ENCODE assay signal across 13 mouse cellular contexts in genomic region chr19:32199861-32200574, GRCm38 (mm10).
DNase-seq lines count a peak whose midpoint lies in the region; ATAC-seq and TF ChIP-seq lines count a peak whose summit lies in the region.
"Had no signal": no experiment of that assay in that cellular context is flagged by ENCODE, and none has a peak within 500 bp of the region (broad histone marks: within the 10 kb centered on the region; RNA-seq: fewer than 3 reads in every experiment).

No protein-coding gene starts in this region.

- no peak overlapping the region for H3K4me2 ChIP-seq in kidney, embryonic 15.5 days
- H3K4me2 ChIP-seq in neural tube, embryonic 15.5 days: no peak overlapping the region
- H3K4me2 ChIP-seq: hindbrain, embryonic 15.5 days; limb, embryonic 13.5 days had no signal

- no peaks in the 10 kb centered on the region; the same call in 1 of the 2 replicates for H3K36me3 ChIP-seq in kidney, embryonic 15.5 days
- H3K36me3 ChIP-seq in neural tube, embryonic 15.5 days: no peaks in the 10 kb centered on the region
- H3K36me3 ChIP-seq: forebrain, embryonic 10.5 days; hindbrain, embryonic 15.5 days; limb, embryonic 13.5 days had no signal

- ATAC-seq in kidney, embryonic 15.5 days (replicated peaks; ENCODE audit: low FRiP score): no peak
- ATAC-seq in erythroid progenitor cell, adult 5-6 weeks (replicated peaks; ENCODE audit: low FRiP score, poor library complexity, severe bottlenecking): peak; percentile 39; the same call in 1 of the 2 replicates
- peak; percentile 51; the same call in 1 of the 2 replicates for ATAC-seq in megakaryocyte, adult 5-6 weeks (ENCODE audit: poor library complexity, severe bottlenecking)
- ATAC-seq in neural tube, embryonic 15.5 days (ENCODE audit: low FRiP score): no peak

- intact Hi-C loops in gastrocnemius, adult 2 months (cut with DNase I): no loop called here
- intact Hi-C loops in left cerebral cortex, postnatal 4 days (cut with DNase I): no loop called here

- DNase-seq in gastrocnemius, adult 2 months: no peak
- DNase-seq in gastrocnemius, postnatal 25 days: no peak
- peak; percentile 54 for DNase-seq in kidney, adult 9 months
- DNase-seq in left cerebral cortex, postnatal 4 days: no peak
- DNase-seq: adrenal gland, adult 2 months; right cerebral cortex, postnatal 4 days had no signal

- no peak overlapping the region for H3K4me3 ChIP-seq in gastrocnemius, adult 2 months
- H3K4me3 ChIP-seq in kidney, embryonic 15.5 days (replicated peaks): no peak overlapping the region
- H3K4me3 ChIP-seq in neural tube, embryonic 15.5 days (replicated peaks): no peak overlapping the region
- H3K4me3 ChIP-seq: forebrain, embryonic 10.5 days; hindbrain, embryonic 15.5 days; limb, embryonic 13.5 days had no signal

- TF ChIP-seq CTCF in gastrocnemius, adult 2 months (IDR thresholded peaks at IDR 0.05): no peak

- peak overlapping the region; percentile 41 for H3K27ac ChIP-seq in gastrocnemius, adult 2 months
- no peak overlapping the region for H3K27ac ChIP-seq in kidney, embryonic 15.5 days
- no peak overlapping the region for H3K27ac ChIP-seq in neural tube, embryonic 15.5 days (replicated peaks)
- H3K27ac ChIP-seq: forebrain, embryonic 10.5 days; hindbrain, embryonic 15.5 days; limb, embryonic 13.5 days had no signal

- peaks cover 9% of the 10 kb centered on the region for H3K4me1 ChIP-seq in kidney, embryonic 15.5 days
- H3K4me1 ChIP-seq in neural tube, embryonic 15.5 days: no peaks in the 10 kb centered on the region
- H3K4me1 ChIP-seq: hindbrain, embryonic 15.5 days had no signal

- no peaks in the 10 kb centered on the region for H3K9me3 ChIP-seq in kidney, embryonic 15.5 days (replicated peaks)
- no peaks in the 10 kb centered on the region for H3K9me3 ChIP-seq in neural tube, embryonic 15.5 days (replicated peaks)
- H3K9me3 ChIP-seq: forebrain, embryonic 10.5 days; hindbrain, embryonic 15.5 days; limb, embryonic 13.5 days had no signal

- 78% methylated on average over 4 of the region's 4 CpGs for WGBS in kidney, embryonic 15.5 days
- 87% methylated on average over 4 of the region's 4 CpGs for WGBS in neural tube, embryonic 15.5 days

- no peak overlapping the region for H3K9ac ChIP-seq in kidney, embryonic 15.5 days
- no peak overlapping the region for H3K9ac ChIP-seq in neural tube, embryonic 15.5 days (replicated peaks)
- H3K9ac ChIP-seq: hindbrain, embryonic 15.5 days; limb, embryonic 13.5 days had no signal

- no peaks in the 10 kb centered on the region for H3K27me3 ChIP-seq in kidney, embryonic 15.5 days
- no peaks in the 10 kb centered on the region for H3K27me3 ChIP-seq in neural tube, embryonic 15.5 days (replicated peaks)
- H3K27me3 ChIP-seq: hindbrain, embryonic 15.5 days; limb, embryonic 13.5 days had no signal

Comparison
In these comparisons a context has a peak if more than half of its experiments do, and no peak if none do; other contexts are left out.
1. ATAC-seq: peak in erythroid progenitor cell, adult 5-6 weeks (single experiment) and megakaryocyte, adult 5-6 weeks (single experiment); none in kidney, embryonic 15.5 days (single experiment) and neural tube, embryonic 15.5 days (single experiment).